9 mouse cellular contexts compared by ENCODE assay signal in the genomic region with DNA sequence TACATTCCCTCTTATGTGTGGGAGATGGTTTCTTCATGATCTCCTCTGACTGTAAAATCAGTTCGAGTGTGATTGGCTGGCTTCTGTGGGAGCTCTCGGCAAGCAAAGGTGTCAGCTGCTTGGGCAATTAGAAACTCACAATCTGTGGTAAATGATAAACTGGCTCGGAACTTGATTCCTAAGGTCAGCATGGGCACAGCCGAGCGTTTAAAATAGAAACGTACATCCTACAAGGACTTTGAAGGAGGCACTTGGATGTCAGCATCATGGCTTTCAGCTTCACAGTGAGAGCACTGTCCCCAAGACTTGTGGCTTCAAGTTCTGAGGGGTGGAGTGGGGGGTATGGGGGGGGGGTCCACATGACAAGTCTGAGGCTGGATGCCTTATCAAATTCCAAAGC.
"Had no signal": no experiment of that assay in that cellular context is flagged by ENCODE, and none has a peak within 500 bp of the region (broad histone marks: within the 10 kb centered on the region; RNA-seq: fewer than 3 reads in every experiment).

No protein-coding gene starts in this region.

- H3K4me1 ChIP-seq: limb, embryonic 15.5 days; midbrain, embryonic 13.5 days had no signal

- H3K9me3 ChIP-seq: limb, embryonic 15.5 days; midbrain, embryonic 13.5 days had no signal

- H3K27me3 ChIP-seq: limb, embryonic 15.5 days; midbrain, embryonic 13.5 days had no signal

- H3K4me2 ChIP-seq: limb, embryonic 15.5 days; midbrain, embryonic 13.5 days had no signal

- H3K4me3 ChIP-seq: left cerebral cortex, adult 2 months; limb, embryonic 15.5 days; midbrain, embryonic 13.5 days had no signal

- H3K27ac ChIP-seq: left cerebral cortex, adult 2 months; limb, embryonic 15.5 days; liver, embryonic 14.5 days; midbrain, embryonic 13.5 days had no signal

- H3K9ac ChIP-seq: limb, embryonic 15.5 days; liver, embryonic 14.5 days; midbrain, embryonic 13.5 days had no signal

- ATAC-seq: hindbrain, embryonic 16.5 days; inflammation-experienced regulatory T-cells, adult 6 months; midbrain, embryonic 13.5 days had no signal

- DNase-seq: lung, adult 18-20 months; right cerebral cortex, adult 18-20 months; right cerebral cortex, postnatal 25 days had no signal

- H3K36me3 ChIP-seq: limb, embryonic 15.5 days; midbrain, embryonic 13.5 days had no signal
